Mouse (Mus musculus): ENCODE measurements around the gene Csmd2.

- no peak for TF ChIP-seq CTCF (conservative IDR thresholded peaks at IDR 0.05; ENCODE audit: insufficient read depth, insufficient read length, low read depth, low read length)
- no peak for TF ChIP-seq POLR2A (IDR thresholded peaks at IDR 0.05; ENCODE audit: low read depth, low read length)
These were observed 183.6 kb downstream of the Csmd2 start for GRCm38 (mm10) chr4:128171233-128171632.
